Mouse (Mus musculus): ENCODE measurements around the gene E130114P18Rik. TPM values are rescaled to one million over a fixed set of nuclear protein-coding genes. Genes with fewer than 3 reads are reported as not detected.

The E130114P18Rik gene
- polyA plus RNA-seq, 1 experiment from 2014 or later: 37.0 TPM

GRCm38 (mm10) chr4:97669808-97670207 lies 108.1 kb downstream of the E130114P18Rik start:
- no peak for ATAC-seq (ENCODE audit: low FRiP score)
- Histone ChIP-seq H3K27me3 (no peaks in the 10 kb centered on the region), H3K36me3 (no peaks in the 10 kb centered on the region), H3K9ac (no peak overlapping the region), H3K27ac (no peak overlapping the region), H3K4me3 (no peak overlapping the region), H3K4me2 (no peak overlapping the region), H3K4me1 (replicated peaks) (0 out of 2 replicates have a peak, but pooled peaks cover 6% of the 10 kb centered on the region), H3K9me3 (no peaks in the 10 kb centered on the region)
- 22% methylated on average over 3 of the region's 3 CpGs for WGBS

DNA sequence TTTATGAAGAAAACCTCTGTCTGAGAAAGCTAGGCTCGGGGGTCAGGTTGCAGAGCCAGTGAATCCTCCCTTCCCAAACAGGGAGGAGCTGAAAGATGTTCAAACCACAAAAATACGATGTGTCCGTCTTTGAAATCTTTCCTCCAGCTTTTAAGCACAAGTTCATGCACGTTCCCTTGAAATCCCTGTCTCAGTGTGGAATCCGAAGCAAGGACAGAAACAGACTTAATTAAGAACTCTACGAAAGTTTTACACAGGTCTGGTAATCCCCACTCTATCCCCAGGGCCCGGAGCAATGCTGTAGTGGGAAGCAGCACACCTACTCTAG lies 112.5 kb downstream of the E130114P18Rik start:
- H3K9ac ChIP-seq: no peak overlapping the region
- 58% methylated on average over 7 of the region's 7 CpGs for WGBS
- no peaks in the 10 kb centered on the region for H3K4me1 ChIP-seq (replicated peaks)
- no peak overlapping the region for H3K4me2 ChIP-seq
- H3K27ac ChIP-seq: no peak overlapping the region
- no peaks in the 10 kb centered on the region for H3K36me3 ChIP-seq
- ATAC-seq (ENCODE audit: low FRiP score): no peak
- no peaks in the 10 kb centered on the region for H3K9me3 ChIP-seq
- H3K4me3 ChIP-seq: no peak overlapping the region
- H3K27me3 ChIP-seq: no peaks in the 10 kb centered on the region

DNA sequence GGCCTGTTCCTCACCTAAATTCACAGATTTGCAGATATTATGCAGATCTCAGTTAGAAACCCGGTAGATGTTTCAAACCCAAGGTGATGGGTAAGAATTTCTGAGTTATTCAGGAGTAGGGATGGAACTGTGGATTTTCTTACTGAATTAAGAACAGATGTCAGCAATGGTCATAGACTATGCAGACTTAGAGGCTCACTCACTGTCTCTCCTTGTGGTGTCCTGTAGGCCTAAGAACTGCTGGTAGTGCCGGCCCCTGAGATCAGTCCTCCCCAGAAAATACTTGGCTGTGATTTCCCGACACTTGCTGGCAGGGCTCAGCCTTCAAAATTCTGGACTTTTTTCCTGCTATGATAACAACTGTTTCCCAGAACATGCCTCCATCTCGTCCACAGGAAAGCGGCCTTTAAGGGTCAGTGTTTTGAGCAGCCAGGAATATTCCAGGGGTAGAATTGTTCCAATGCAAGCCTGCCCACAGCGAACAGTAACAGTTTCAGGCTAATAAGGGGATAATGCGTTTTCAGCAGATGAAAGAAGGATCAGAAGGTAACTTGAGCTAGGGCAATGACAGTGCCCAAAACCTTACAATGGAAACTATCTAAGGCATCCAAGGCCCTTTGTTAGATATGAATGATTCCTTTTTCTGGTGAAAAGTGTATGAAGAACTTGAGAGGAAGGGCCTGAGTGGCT lies 113.0 kb downstream of the E130114P18Rik start:
- no peaks in the 10 kb centered on the region for H3K9me3 ChIP-seq
- H3K4me2 ChIP-seq: no peak overlapping the region
- 47% methylated on average over 7 of the region's 7 CpGs for WGBS
- no peak overlapping the region for H3K4me3 ChIP-seq
- no peak for ATAC-seq (ENCODE audit: low FRiP score)
- no peak overlapping the region for H3K9ac ChIP-seq
- H3K27me3 ChIP-seq: no peaks in the 10 kb centered on the region
- no peak overlapping the region for H3K27ac ChIP-seq
- no peaks in the 10 kb centered on the region for H3K36me3 ChIP-seq
- H3K4me1 ChIP-seq (replicated peaks): no peaks in the 10 kb centered on the region

- H3K4me2 ChIP-seq: no peak overlapping the region
- no peak for ATAC-seq (ENCODE audit: low FRiP score)
- H3K36me3 ChIP-seq: no peaks in the 10 kb centered on the region
- 86% methylated on average over 6 of the region's 6 CpGs for WGBS
- no peaks in the 10 kb centered on the region for H3K4me1 ChIP-seq (replicated peaks)
- no peaks in the 10 kb centered on the region for H3K9me3 ChIP-seq
- H3K4me3 ChIP-seq: no peak overlapping the region
- no peak overlapping the region for H3K9ac ChIP-seq
- H3K27ac ChIP-seq: no peak overlapping the region
- H3K27me3 ChIP-seq: no peaks in the 10 kb centered on the region
Observed at GRCm38 (mm10) chr4:97663922-97664321, 114.0 kb downstream of the E130114P18Rik start.

DNA sequence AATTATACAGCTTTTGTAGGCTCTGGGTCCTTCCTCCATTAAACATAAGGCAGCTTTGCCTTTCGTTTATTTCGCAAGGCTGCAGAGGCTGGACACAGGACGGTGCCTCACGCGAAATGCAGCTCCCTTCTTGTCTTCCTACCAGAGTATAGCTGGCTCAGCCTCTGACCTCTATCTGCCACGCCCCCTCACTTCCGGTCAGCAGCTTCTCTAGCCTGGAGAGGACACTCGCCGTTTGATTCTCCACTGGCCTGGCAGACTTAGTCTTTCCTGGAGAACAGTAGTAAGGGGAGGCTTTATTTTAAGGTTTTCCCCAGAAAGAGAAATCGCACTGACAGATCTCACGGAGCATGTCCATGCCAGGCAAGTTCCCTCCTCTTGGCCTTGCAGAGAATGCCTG lies 115.0 kb downstream of the E130114P18Rik start:
- Histone ChIP-seq H3K4me3 (no peak overlapping the region), H3K27me3 (no peaks in the 10 kb centered on the region), H3K4me2 (no peak overlapping the region), H3K4me1 (replicated peaks) (no peaks in the 10 kb centered on the region), H3K9ac (no peak overlapping the region), H3K36me3 (no peaks in the 10 kb centered on the region), H3K9me3 (no peaks in the 10 kb centered on the region), H3K27ac (no peak overlapping the region)
- ATAC-seq (ENCODE audit: low FRiP score): no peak
- 66% methylated on average over 11 of the region's 11 CpGs for WGBS

DNA sequence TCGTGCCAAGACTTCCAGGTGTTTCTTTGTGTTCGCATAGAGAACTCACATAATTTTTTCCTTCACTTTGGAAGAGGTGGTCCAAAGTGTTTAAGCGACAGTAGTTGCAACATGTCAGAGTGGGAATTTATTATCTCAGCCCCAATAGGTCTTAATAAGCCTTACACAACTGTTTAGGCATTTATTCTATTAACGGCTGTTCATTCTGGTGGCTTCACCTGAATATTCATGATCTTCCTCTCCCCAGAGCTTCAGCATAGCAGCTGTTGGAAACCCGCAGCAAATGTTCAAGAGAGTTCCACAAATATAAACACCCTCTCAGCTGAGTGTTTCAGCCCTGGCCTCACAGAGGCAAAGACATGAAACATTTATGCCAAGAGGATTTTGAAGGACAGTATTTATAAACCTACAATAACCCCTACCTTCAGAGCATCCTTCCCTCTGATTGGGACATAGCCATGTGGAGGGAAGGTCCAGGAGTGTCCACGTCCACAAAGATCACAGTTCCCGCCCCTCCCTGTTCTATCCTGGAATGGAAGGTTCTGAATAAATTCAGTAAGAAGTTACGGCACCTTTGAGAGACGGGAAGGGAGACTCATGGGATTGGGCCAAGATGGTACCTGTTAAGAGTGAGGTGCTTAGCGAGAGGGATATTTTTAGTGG lies 116.1 kb downstream of the E130114P18Rik start:
- Histone ChIP-seq H3K9me3 (no peaks in the 10 kb centered on the region), H3K27me3 (no peaks in the 10 kb centered on the region), H3K36me3 (no peaks in the 10 kb centered on the region), H3K4me1 (replicated peaks) (no peaks in the 10 kb centered on the region), H3K9ac (no peak overlapping the region), H3K27ac (peak overlapping the region; percentile 44; the same call in 1 of the 2 replicates), H3K4me3 (no peak overlapping the region), H3K4me2 (no peak overlapping the region)
- WGBS: 58% methylated on average over 10 of the region's 10 CpGs
- 0 out of 2 replicates have a peak, but pooled peaks have one; percentile 43 for ATAC-seq (ENCODE audit: low FRiP score)

DNA sequence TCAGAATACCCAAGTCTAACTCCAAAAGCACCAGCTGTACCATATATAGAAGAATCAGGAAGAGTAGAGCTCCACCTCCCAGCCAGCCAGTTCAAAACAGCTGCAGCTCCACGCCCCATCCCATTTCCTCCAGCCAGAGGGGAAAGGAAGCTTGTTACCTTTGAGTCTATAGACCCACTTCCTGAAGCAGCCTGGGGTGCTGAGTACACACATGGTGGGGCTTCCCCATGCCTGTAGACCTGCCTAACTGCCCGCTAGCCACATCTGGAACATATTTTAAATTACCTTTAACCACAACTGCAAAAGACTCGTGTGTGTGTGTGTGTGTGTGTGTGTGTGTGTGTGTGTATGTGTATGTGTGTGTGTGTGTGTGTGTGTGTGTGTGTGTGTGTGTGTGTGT lies 120.3 kb downstream of the E130114P18Rik start:
- H3K4me2 ChIP-seq: no peak overlapping the region
- no peak overlapping the region for H3K9ac ChIP-seq
- ATAC-seq (ENCODE audit: low FRiP score): no peak
- no peaks in the 10 kb centered on the region for H3K27me3 ChIP-seq
- H3K9me3 ChIP-seq: no peaks in the 10 kb centered on the region
- H3K4me1 ChIP-seq (replicated peaks): no peaks in the 10 kb centered on the region
- no peaks in the 10 kb centered on the region for H3K36me3 ChIP-seq
- H3K4me3 ChIP-seq: no peak overlapping the region
- 79% methylated on average over 3 of the region's 3 CpGs for WGBS
- no peak overlapping the region for H3K27ac ChIP-seq

DNA sequence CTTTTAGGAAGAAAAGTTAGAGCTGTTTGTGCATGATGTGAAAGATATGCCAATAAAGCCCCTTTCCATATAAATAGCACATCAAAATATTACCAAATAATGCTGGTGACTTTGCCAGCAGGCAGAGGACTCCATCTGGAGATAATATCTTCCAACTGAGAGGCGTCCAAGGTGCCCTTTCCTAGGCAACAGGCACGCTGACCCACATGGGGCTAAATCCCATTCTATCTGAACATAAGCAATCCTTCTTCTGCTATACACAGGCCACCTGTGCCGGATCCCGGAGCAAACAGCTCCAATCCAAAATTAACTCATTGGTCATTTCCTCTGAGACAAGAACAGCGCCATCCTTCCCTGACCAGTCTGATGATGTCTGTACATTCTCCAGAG lies 128.3 kb downstream of the E130114P18Rik start:
- H3K27me3 ChIP-seq: no peaks in the 10 kb centered on the region
- H3K4me3 ChIP-seq: no peak overlapping the region
- H3K9me3 ChIP-seq: no peaks in the 10 kb centered on the region
- peak; percentile 58 for ATAC-seq (ENCODE audit: low FRiP score)
- no peak overlapping the region for H3K9ac ChIP-seq
- no peaks in the 10 kb centered on the region for H3K36me3 ChIP-seq
- peaks cover 34% of the 10 kb centered on the region for H3K4me1 ChIP-seq (replicated peaks)
- H3K27ac ChIP-seq: peak overlapping the region; percentile 86
- WGBS: 30% methylated on average over 5 of the region's 5 CpGs
- H3K4me2 ChIP-seq: peak overlapping the region; percentile 25; the same call in 1 of the 2 replicates

GRCm38 (mm10) chr4:97648825-97649625 lies 128.9 kb downstream of the E130114P18Rik start:
- Histone ChIP-seq H3K4me1 (replicated peaks) (peaks cover 34% of the 10 kb centered on the region), H3K9me3 (no peaks in the 10 kb centered on the region), H3K27me3 (no peaks in the 10 kb centered on the region), H3K27ac (peak overlapping the region; percentile 86), H3K4me2 (peak overlapping the region; percentile 25), H3K4me3 (no peak overlapping the region), H3K9ac (no peak overlapping the region), H3K36me3 (no peaks in the 10 kb centered on the region)
- ATAC-seq (ENCODE audit: low FRiP score): peak; percentile 91
- WGBS: 8% methylated on average over 11 of the region's 11 CpGs

- Histone ChIP-seq H3K4me3 (no peak overlapping the region), H3K27ac (peak overlapping the region; percentile 89), H3K27me3 (no peaks in the 10 kb centered on the region), H3K9me3 (no peaks in the 10 kb centered on the region), H3K4me2 (no peak overlapping the region), H3K36me3 (no peaks in the 10 kb centered on the region), H3K4me1 (replicated peaks) (peaks cover 34% of the 10 kb centered on the region), H3K9ac (no peak overlapping the region)
- ATAC-seq (ENCODE audit: low FRiP score): no peak
- WGBS: 51% methylated on average over 2 of the region's 2 CpGs
Observed at GRCm38 (mm10) chr4:97648436-97648707, 129.5 kb downstream of the E130114P18Rik start.

DNA sequence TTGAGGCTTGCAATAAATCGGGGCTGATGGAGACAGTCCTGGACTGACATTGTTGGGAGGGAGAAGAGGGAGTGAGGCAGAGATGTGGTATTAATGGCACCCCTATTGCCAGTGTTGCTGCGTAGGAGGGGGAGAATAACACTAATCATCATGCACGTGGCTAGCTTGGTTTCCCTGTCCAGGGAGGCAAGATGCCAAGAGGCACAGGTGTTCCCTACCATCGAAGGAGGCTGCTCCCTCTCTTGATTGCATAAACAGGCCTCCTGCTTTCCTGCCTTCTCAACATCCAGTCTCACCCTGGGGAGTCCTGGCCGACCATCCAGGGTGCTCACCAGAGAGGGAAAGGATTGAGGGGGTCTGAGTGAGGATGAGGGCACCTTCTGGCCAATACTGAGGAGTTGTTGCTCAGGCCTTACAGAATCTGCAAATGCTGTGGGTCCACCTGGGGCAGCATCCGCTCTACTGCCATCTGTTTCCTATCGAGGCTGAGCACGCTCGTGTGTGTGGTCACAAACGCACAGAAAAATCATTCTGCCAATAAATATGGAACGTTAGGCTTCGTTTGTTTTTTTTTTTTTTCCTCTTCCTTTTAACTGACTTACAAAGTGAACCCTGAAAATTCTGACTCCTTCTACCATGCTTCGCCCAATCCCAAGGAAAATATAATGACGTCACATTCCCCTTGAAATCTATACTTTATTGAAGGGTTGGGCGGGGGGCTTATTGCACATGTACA lies 130.0 kb downstream of the E130114P18Rik start:
- peak; percentile 50 for ATAC-seq (ENCODE audit: low FRiP score)
- Histone ChIP-seq H3K4me2 (no peak overlapping the region), H3K4me1 (replicated peaks) (peaks cover 34% of the 10 kb centered on the region), H3K36me3 (no peaks in the 10 kb centered on the region), H3K4me3 (no peak overlapping the region), H3K27ac (peak overlapping the region; percentile 89), H3K27me3 (no peaks in the 10 kb centered on the region), H3K9ac (no peak overlapping the region), H3K9me3 (no peaks in the 10 kb centered on the region)
- 50% methylated on average over 15 of the region's 15 CpGs for WGBS

GRCm38 (mm10) chr4:97647236-97647635 lies 130.6 kb downstream of the E130114P18Rik start:
- H3K9ac ChIP-seq: no peak overlapping the region
- WGBS: 70% methylated on average over 4 of the region's 4 CpGs

More at GRCm38 (mm10) chr4:97647236-97647635, 130.6 kb downstream of the E130114P18Rik start:
- Histone ChIP-seq H3K27me3 (no peaks in the 10 kb centered on the region), H3K4me1 (replicated peaks) (peaks cover 34% of the 10 kb centered on the region), H3K36me3 (no peaks in the 10 kb centered on the region), H3K9me3 (no peaks in the 10 kb centered on the region), H3K4me2 (no peak overlapping the region), H3K4me3 (no peak overlapping the region), H3K27ac (peak overlapping the region; percentile 89)
- ATAC-seq (ENCODE audit: low FRiP score): no peak

All from hindbrain, embryonic 13.5 days (tissue).